Mouse (Mus musculus): ENCODE results near the gene Catsper3.

DNA sequence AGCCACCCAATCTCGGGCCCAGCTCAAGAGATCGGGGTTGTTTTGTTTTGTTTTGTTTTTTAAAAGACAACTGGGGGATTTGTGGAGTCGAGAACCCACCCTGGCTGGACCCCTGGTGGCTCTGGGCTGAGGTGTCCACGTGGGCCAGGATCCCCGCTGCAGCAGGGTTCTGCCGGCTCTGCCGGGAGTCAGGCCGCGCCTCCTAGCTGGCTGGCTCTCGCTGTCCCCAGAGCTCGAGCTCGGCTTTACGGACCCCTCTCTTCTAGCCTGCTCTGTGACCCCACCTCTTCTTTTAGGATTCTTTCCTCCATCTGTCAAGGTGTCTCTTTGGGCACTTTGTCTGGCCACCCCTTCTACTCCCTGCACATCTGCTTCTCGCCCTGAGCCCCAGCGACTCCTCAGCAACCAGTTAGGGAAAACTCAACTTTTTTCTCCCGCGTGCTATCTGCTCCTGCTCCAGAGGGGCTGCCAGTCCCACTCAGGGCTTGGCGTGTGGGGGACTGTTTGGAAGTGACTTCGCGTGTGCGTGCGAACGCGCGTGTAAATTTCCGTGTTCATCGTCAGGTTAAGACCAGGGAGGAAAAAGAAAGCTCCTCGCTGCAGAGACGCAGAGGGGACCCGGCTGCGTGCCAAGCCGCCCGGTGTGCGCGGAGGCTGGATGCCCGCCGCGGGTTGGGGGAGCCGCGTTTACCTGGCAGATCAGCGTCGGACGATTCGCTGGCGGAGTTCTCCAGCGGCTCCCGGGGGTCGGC is 45.9 kb downstream of the Catsper3 start:
- TF ChIP-seq CTCF (IDR thresholded peaks at IDR 0.05; ENCODE audit: low read depth, low read length): no peak
- TF ChIP-seq GATA1 (IDR thresholded peaks at IDR 0.05; ENCODE audit: borderline replicate concordance, low read length): no peak
